Mouse (Mus musculus): ENCODE measurements around the gene Arap1. TPM values are rescaled to one million over a fixed set of nuclear protein-coding genes. Genes with fewer than 3 reads are reported as not detected.
A peak's percentile ranks its signal among the peaks of the same experiment; 100 is the strongest.

The Arap1 gene
- polyA plus RNA-seq, 1 experiment from 2014 or later, result 75.5 TPM

- H3K4me1 ChIP-seq (ENCODE audit: control insufficient read depth, insufficient read depth, low read length), result no peaks in the 10 kb centered on the region
- H3K4me3 ChIP-seq (ENCODE audit: low read depth, low read length), result peak overlapping the region; percentile 78
- H3K36me3 ChIP-seq (ENCODE audit: control insufficient read depth, insufficient read depth, low read length), result 0 out of 2 replicates have a peak, but pooled peaks cover 4% of the 10 kb centered on the region
- DNase-seq (ENCODE audit: low spot score) (peak; percentile 59), ATAC-seq (ENCODE audit: low read depth) (peak; percentile 85)
- H3K27ac ChIP-seq (replicated peaks; ENCODE audit: low read depth, low read length), result peak overlapping the region; percentile 39; the same call in 1 of the 2 replicates
- H3K9me3 ChIP-seq (ENCODE audit: control insufficient read depth, low read length), result no peaks in the 10 kb centered on the region
- H3K27me3 ChIP-seq (replicated peaks; ENCODE audit: control insufficient read depth, insufficient read depth, low read length), result peaks cover 11% of the 10 kb centered on the region; the same call in 1 of the 2 replicates
- 3% methylated on average over 25 of the region's 37 CpGs for WGBS
- peak overlapping the region; percentile 79 for H3K9ac ChIP-seq (ENCODE audit: low read depth, low read length)
- H3K4me2 ChIP-seq (ENCODE audit: low read depth, low read length), result peak overlapping the region; percentile 96
Measured at GRCm38 (mm10) chr7:101320399-101321217, 27.3 kb upstream of the Arap1 start.

- ATAC-seq (ENCODE audit: low read depth) (peak; percentile 77), DNase-seq (ENCODE audit: low spot score) (peak; percentile 52)
- 1% methylated on average over 13 of the region's 61 CpGs for WGBS
- no peaks in the 10 kb centered on the region for H3K4me1 ChIP-seq (ENCODE audit: control insufficient read depth, insufficient read depth, low read length)
- peak overlapping the region; percentile 79 for H3K9ac ChIP-seq (ENCODE audit: low read depth, low read length)
- H3K36me3 ChIP-seq (ENCODE audit: control insufficient read depth, insufficient read depth, low read length), result 0 out of 2 replicates have a peak, but pooled peaks cover 4% of the 10 kb centered on the region
- H3K9me3 ChIP-seq (ENCODE audit: control insufficient read depth, low read length), result no peaks in the 10 kb centered on the region
- peak overlapping the region; percentile 96 for H3K4me2 ChIP-seq (ENCODE audit: low read depth, low read length)
- H3K4me3 ChIP-seq (ENCODE audit: low read depth, low read length), result peak overlapping the region; percentile 78
- peaks cover 11% of the 10 kb centered on the region; the same call in 1 of the 2 replicates for H3K27me3 ChIP-seq (replicated peaks; ENCODE audit: control insufficient read depth, insufficient read depth, low read length)
- peak overlapping the region; percentile 39; the same call in 1 of the 2 replicates for H3K27ac ChIP-seq (replicated peaks; ENCODE audit: low read depth, low read length)
Measured at GRCm38 (mm10) chr7:101321218-101321827, 26.5 kb upstream of the Arap1 start.

- Histone ChIP-seq H3K27ac (replicated peaks; ENCODE audit: low read depth, low read length) (no peak overlapping the region), H3K9me3 (ENCODE audit: control insufficient read depth, low read length) (no peaks in the 10 kb centered on the region), H3K36me3 (ENCODE audit: control insufficient read depth, insufficient read depth, low read length) (0 out of 2 replicates have a peak, but pooled peaks cover 4% of the 10 kb centered on the region), H3K4me1 (ENCODE audit: control insufficient read depth, insufficient read depth, low read length) (no peaks in the 10 kb centered on the region), H3K4me3 (ENCODE audit: low read depth, low read length) (no peak overlapping the region), H3K9ac (ENCODE audit: low read depth, low read length) (no peak overlapping the region), H3K27me3 (replicated peaks; ENCODE audit: control insufficient read depth, insufficient read depth, low read length) (peaks cover 11% of the 10 kb centered on the region; the same call in 1 of the 2 replicates), H3K4me2 (ENCODE audit: low read depth, low read length) (peak overlapping the region; percentile 96; the same call in 1 of the 2 replicates)
- no peak for DNase-seq (ENCODE audit: low spot score)
- 67% methylated on average over 4 of the region's 4 CpGs for WGBS
- ATAC-seq (ENCODE audit: low read depth), result no peak
Measured at GRCm38 (mm10) chr7:101323141-101323594, 24.7 kb upstream of the Arap1 start.

GRCm38 (mm10) chr7:101324142-101324962 is 23.5 kb upstream of the Arap1 start:
- Histone ChIP-seq H3K9me3 (ENCODE audit: control insufficient read depth, low read length) (no peaks in the 10 kb centered on the region), H3K9ac (ENCODE audit: low read depth, low read length) (no peak overlapping the region), H3K27ac (replicated peaks; ENCODE audit: low read depth, low read length) (no peak overlapping the region), H3K27me3 (replicated peaks; ENCODE audit: control insufficient read depth, insufficient read depth, low read length) (peaks cover 6% of the 10 kb centered on the region; the same call in 1 of the 2 replicates), H3K36me3 (ENCODE audit: control insufficient read depth, insufficient read depth, low read length) (0 out of 2 replicates have a peak, but pooled peaks cover 4% of the 10 kb centered on the region), H3K4me2 (ENCODE audit: low read depth, low read length) (no peak overlapping the region), H3K4me3 (ENCODE audit: low read depth, low read length) (no peak overlapping the region), H3K4me1 (ENCODE audit: control insufficient read depth, insufficient read depth, low read length) (0 out of 2 replicates have a peak, but pooled peaks cover 5% of the 10 kb centered on the region)
- 52% methylated on average over 6 of the region's 6 CpGs for WGBS
- DNase-seq (ENCODE audit: low spot score) (no peak), ATAC-seq (ENCODE audit: low read depth) (no peak)

- Histone ChIP-seq H3K36me3 (ENCODE audit: control insufficient read depth, insufficient read depth, low read length) (0 out of 2 replicates have a peak, but pooled peaks cover 4% of the 10 kb centered on the region), H3K4me3 (ENCODE audit: low read depth, low read length) (no peak overlapping the region), H3K9ac (ENCODE audit: low read depth, low read length) (no peak overlapping the region), H3K9me3 (ENCODE audit: control insufficient read depth, low read length) (no peaks in the 10 kb centered on the region), H3K27ac (replicated peaks; ENCODE audit: low read depth, low read length) (no peak overlapping the region), H3K4me1 (ENCODE audit: control insufficient read depth, insufficient read depth, low read length) (0 out of 2 replicates have a peak, but pooled peaks cover 5% of the 10 kb centered on the region), H3K27me3 (replicated peaks; ENCODE audit: control insufficient read depth, insufficient read depth, low read length) (peaks cover 6% of the 10 kb centered on the region; the same call in 1 of the 2 replicates), H3K4me2 (ENCODE audit: low read depth, low read length) (no peak overlapping the region)
- ATAC-seq (ENCODE audit: low read depth) (no peak), DNase-seq (ENCODE audit: low spot score) (no peak)
- WGBS, result 76% methylated on average over 5 of the region's 5 CpGs
Measured at GRCm38 (mm10) chr7:101326006-101326405, 21.9 kb upstream of the Arap1 start.

GRCm38 (mm10) chr7:101327263-101327662 is 20.6 kb upstream of the Arap1 start:
- Histone ChIP-seq H3K4me2 (ENCODE audit: low read depth, low read length) (no peak overlapping the region), H3K4me3 (ENCODE audit: low read depth, low read length) (no peak overlapping the region), H3K36me3 (ENCODE audit: control insufficient read depth, insufficient read depth, low read length) (0 out of 2 replicates have a peak, but pooled peaks cover 4% of the 10 kb centered on the region), H3K4me1 (ENCODE audit: control insufficient read depth, insufficient read depth, low read length) (0 out of 2 replicates have a peak, but pooled peaks cover 5% of the 10 kb centered on the region), H3K27me3 (replicated peaks; ENCODE audit: control insufficient read depth, insufficient read depth, low read length) (no peaks in the 10 kb centered on the region), H3K27ac (replicated peaks; ENCODE audit: low read depth, low read length) (no peak overlapping the region), H3K9me3 (ENCODE audit: control insufficient read depth, low read length) (no peaks in the 10 kb centered on the region), H3K9ac (ENCODE audit: low read depth, low read length) (no peak overlapping the region)
- WGBS, result 60% methylated on average over 5 of the region's 5 CpGs
- ATAC-seq (ENCODE audit: low read depth) (no peak), DNase-seq (ENCODE audit: low spot score) (no peak)

GRCm38 (mm10) chr7:101327786-101328185 is 20.1 kb upstream of the Arap1 start:
- Histone ChIP-seq H3K27me3 (replicated peaks; ENCODE audit: control insufficient read depth, insufficient read depth, low read length) (no peaks in the 10 kb centered on the region), H3K9me3 (ENCODE audit: control insufficient read depth, low read length) (no peaks in the 10 kb centered on the region), H3K27ac (replicated peaks; ENCODE audit: low read depth, low read length) (no peak overlapping the region), H3K4me2 (ENCODE audit: low read depth, low read length) (no peak overlapping the region), H3K9ac (ENCODE audit: low read depth, low read length) (no peak overlapping the region), H3K4me3 (ENCODE audit: low read depth, low read length) (no peak overlapping the region), H3K36me3 (ENCODE audit: control insufficient read depth, insufficient read depth, low read length) (0 out of 2 replicates have a peak, but pooled peaks cover 4% of the 10 kb centered on the region), H3K4me1 (ENCODE audit: control insufficient read depth, insufficient read depth, low read length) (0 out of 2 replicates have a peak, but pooled peaks cover 5% of the 10 kb centered on the region)
- 92% methylated on average over 2 of the region's 2 CpGs for WGBS
- ATAC-seq (ENCODE audit: low read depth), result no peak
- no peak for DNase-seq (ENCODE audit: low spot score)

All from embryonic facial prominence, embryonic 14.5 days (tissue).